ENCODE assay signal across 27 mouse cellular contexts in the genomic region with DNA sequence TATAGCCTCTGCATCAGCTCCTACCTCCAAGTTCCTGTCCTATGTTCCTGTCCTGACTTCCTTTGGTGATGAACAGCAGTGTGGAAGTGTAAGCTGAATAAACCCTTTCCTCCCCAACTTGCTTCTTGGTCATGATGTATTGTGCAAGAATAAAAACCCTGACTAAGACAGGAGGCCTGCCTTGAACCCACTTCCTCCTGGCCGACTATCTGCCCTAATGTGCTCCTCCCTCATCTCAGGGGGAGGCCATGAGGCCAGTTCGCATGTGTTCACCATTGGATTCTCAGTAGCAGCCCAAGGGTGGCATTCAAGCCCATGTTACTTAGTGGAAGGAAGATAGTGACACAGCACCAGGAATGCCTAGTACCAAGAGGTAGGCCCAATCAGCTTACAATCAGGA. TPM values are rescaled to one million over a fixed set of nuclear protein-coding genes. Genes with fewer than 3 reads are reported as not detected.
DNase-seq lines count a peak whose midpoint lies in the region; ATAC-seq and TF ChIP-seq lines count a peak whose summit lies in the region.
"Had no signal": no experiment of that assay in that cellular context is flagged by ENCODE, and none has a peak within 500 bp of the region (broad histone marks: within the 10 kb centered on the region; RNA-seq: fewer than 3 reads in every experiment).

No protein-coding gene starts in this region.

- 48% methylated on average over 2 of the region's 2 CpGs for WGBS in spleen, adult 2 months
- WGBS in bone marrow, adult 2 months = 33% methylated on average over 2 of the region's 2 CpGs

- peaks cover 11% of the 10 kb centered on the region for H3K36me3 ChIP-seq in spleen, adult 2 months (ENCODE audit: control insufficient read depth, insufficient read depth, low read length)
- H3K36me3 ChIP-seq: embryonic facial prominence, embryonic 10.5 days; embryonic facial prominence, embryonic 12.5 days; forebrain, embryonic 15.5 days; G1E had no signal

- ATAC-seq in megakaryocyte, adult 5-6 weeks (ENCODE audit: poor library complexity, severe bottlenecking) = peak; percentile 60
- no peak for ATAC-seq in megakaryocyte-erythroid progenitor cell, adult 5-6 weeks (replicated peaks; ENCODE audit: low FRiP score, low TSS enrichment, poor library complexity, severe bottlenecking)
- ATAC-seq: activated CD4-positive, CD25-positive, alpha-beta regulatory T cell, adult 4 months; CD4-positive, CD25-positive, alpha-beta regulatory T cell, adult 4 months; forebrain, embryonic 13.5 days; forebrain, embryonic 15.5 days; forebrain, postnatal 0 days; Patski had no signal

- DNase-seq in spleen, adult 2 months (ENCODE audit: low read depth in 1 of 2, low spot score in 2 of 2) = no peak
- DNase-seq in spleen, postnatal 36 days (ENCODE audit: low spot score in 2 of 2) = no peak
- DNase-seq in 416B (ENCODE audit: low read depth) = peak; percentile 76
- DNase-seq in layer of hippocampus, adult 8-10 months (ENCODE audit: low spot score in 2 of 2) = no peak
- no peak for DNase-seq in adipocyte (ENCODE audit: low spot score)
- DNase-seq: adrenal gland, adult 2 months; adrenal gland, postnatal 10 days; adrenal gland, postnatal 25 days; B cell, adult 2 months; cerebellum, adult 11-12 months; cerebellum, adult 2 months; cerebellum, adult 9-10 months; cerebellum, postnatal 10 days; cerebellum, postnatal 25 days; forebrain, postnatal 0 days had no signal

- H3K4me3 ChIP-seq in spleen, adult 2 months (ENCODE audit: extremely low read depth, insufficient read depth, insufficient read length) = no peak overlapping the region
- no peak overlapping the region for H3K4me3 ChIP-seq in bone marrow, adult 2 months (replicated peaks; ENCODE audit: control insufficient read depth, low read depth, low read length)
- H3K4me3 ChIP-seq: embryonic facial prominence, embryonic 10.5 days; embryonic facial prominence, embryonic 12.5 days; forebrain, embryonic 13.5 days; forebrain, embryonic 15.5 days had no signal

- H3K27me3 ChIP-seq in spleen, adult 2 months (ENCODE audit: control insufficient read depth, insufficient read depth, low read length) = no peaks in the 10 kb centered on the region
- H3K27me3 ChIP-seq: CH12.LX; embryonic facial prominence, embryonic 12.5 days; forebrain, embryonic 13.5 days; forebrain, embryonic 15.5 days; Patski had no signal

- TF ChIP-seq POLR2A in spleen, adult 2 months (IDR thresholded peaks at IDR 0.05; ENCODE audit: low read depth, low read length) = no peak
- no peak for TF ChIP-seq POLR2A in bone marrow, adult 2 months (IDR thresholded peaks at IDR 0.05; ENCODE audit: borderline replicate concordance, control insufficient read depth, low read depth, low read length)

- TF ChIP-seq CTCF in spleen, adult 2 months (IDR thresholded peaks at IDR 0.05; ENCODE audit: extremely low read depth, insufficient read depth, insufficient read length, insufficient replicate concordance) = no peak
- no peak for TF ChIP-seq CTCF in bone marrow, adult 2 months (IDR thresholded peaks at IDR 0.05; ENCODE audit: control insufficient read depth, insufficient read depth, low read length)

- peak overlapping the region; percentile 69; the same call in 1 of the 2 replicates for H3K27ac ChIP-seq in spleen, adult 2 months (ENCODE audit: insufficient read depth, low read length)
- peak overlapping the region; percentile 75; the same call in 1 of the 2 replicates for H3K27ac ChIP-seq in bone marrow, adult 2 months (ENCODE audit: control insufficient read depth, insufficient read depth, low read depth, low read length, poor library complexity)
- H3K27ac ChIP-seq: embryonic facial prominence, embryonic 10.5 days; embryonic facial prominence, embryonic 12.5 days; forebrain, embryonic 13.5 days; forebrain, embryonic 15.5 days had no signal

- peaks cover 11% of the 10 kb centered on the region; the same call in 1 of the 2 replicates for H3K4me1 ChIP-seq in spleen, adult 2 months (ENCODE audit: control insufficient read depth, insufficient read depth, insufficient read length)
- H3K4me1 ChIP-seq in bone marrow, adult 2 months (ENCODE audit: control insufficient read depth, insufficient read depth, low read length) = peaks cover 2% of the 10 kb centered on the region; the same call in 1 of the 2 replicates
- H3K4me1 ChIP-seq: embryonic facial prominence, embryonic 12.5 days; forebrain, embryonic 13.5 days; forebrain, embryonic 15.5 days had no signal

RNA-seq across cellular contexts. Expression of a gene that starts 45.5 kb away (rescaled TPM):
- 41.7 and 63.0 TPM in 2 replicates for polyA plus RNA-seq in spleen, adult 2 months (2012; rRNA removed)
- 4.7 and 10.1 TPM in 2 replicates for polyA plus RNA-seq in bone marrow, adult 2 months (2011; ENCODE audit: insufficient read depth, insufficient read length, low replicate concordance, missing spikeins)
- total RNA-seq in megakaryocyte, adult 5-6 weeks (2015) = 10.8 and 11.1 TPM in 2 replicates
- 12.2 and 18.5 TPM in 2 replicates for total RNA-seq in megakaryocyte, adult 5-6 weeks (2017)
- total RNA-seq in megakaryocyte-erythroid progenitor cell, adult 5-6 weeks (2014; fragmentation: Nextera tagmentation) = 1.3 and 2.2 TPM in 2 replicates
- 0.50 and 0.80 TPM in 2 replicates for total RNA-seq in megakaryocyte-erythroid progenitor cell, adult 5-6 weeks (2017)
- total RNA-seq in layer of hippocampus, adult 8-10 months (2022) = 1 to 10 TPM; 4.7 to 7.6 (median 6.2) TPM
